Mouse (Mus musculus) embryonic facial prominence, embryonic 15.5 days (tissue): ENCODE data around the gene Dyrk1a. TPM values are rescaled to one million over a fixed set of nuclear protein-coding genes. Genes with fewer than 3 reads are reported as not detected.
A peak's percentile ranks its signal among the peaks of the same experiment; 100 is the strongest.

ENCODE experiments used
- ATAC-seq: fragments of 200-750 bp; cut with Nextera tagmentation; 2 replicates; pipeline ENCODE4 v1.8.0; 2017; ENCODE audit warnings: low read depth, moderate TSS enrichment; ENCODE audit not compliant: insufficient number of reproducible peaks, low FRiP score, low TSS enrichment
- H3K27ac ChIP-seq: fragments of 300-500 bp; sonication (generic); replicated peaks from 2 replicates; pipeline ENCODE4 v1.5.1; 2015; ENCODE audit warnings: mild to moderate bottlenecking, inconsistent platforms
- H3K27me3 ChIP-seq: fragments of 300-500 bp; sonication (generic); 2 replicates; pipeline ENCODE4 v1.6.1; 2015; ENCODE audit warnings: inconsistent platforms
- H3K36me3 ChIP-seq: fragments of 300-500 bp; sonication (generic); 2 replicates; pipeline ENCODE4 v1.6.1; 2015; ENCODE audit warnings: mild to moderate bottlenecking, inconsistent platforms
- H3K4me1 ChIP-seq: fragments of 300-500 bp; sonication (generic); 2 replicates; pipeline ENCODE4 v1.6.1; 2015; ENCODE audit warnings: inconsistent platforms
- H3K4me2 ChIP-seq: fragments of 300-500 bp; sonication (generic); replicated peaks from 2 replicates; pipeline ENCODE4 v1.6.1; 2015; ENCODE audit warnings: mild to moderate bottlenecking, inconsistent platforms
- H3K4me3 ChIP-seq: fragments of 300-500 bp; sonication (generic); replicated peaks from 2 replicates; pipeline ENCODE4 v1.5.1; 2015; ENCODE audit warnings: mild to moderate bottlenecking, inconsistent platforms
- H3K9ac ChIP-seq: fragments of 300-500 bp; sonication (generic); 2 replicates; pipeline ENCODE4 v1.6.1; 2015; ENCODE audit warnings: inconsistent platforms
- H3K9me3 ChIP-seq: fragments of 300-500 bp; sonication (generic); replicated peaks from 2 replicates; pipeline ENCODE4 v1.6.1; 2016; ENCODE audit warnings: inconsistent platforms
- WGBS: fragments of 180-500 bp; shearing (Covaris S2); methylation state at CpG from one replicate; pipeline ENCODE4 v1.1.7; 2015; 5-methylcytosine and 5-hydroxymethylcytosine counted together
- polyA plus RNA-seq: library from polyadenylated mRNA; unstranded; fragments of >200 nt; fragmentation: Nextera tagmentation; extraction: Ambion mirVana; gene quantifications from 2 replicates; pipeline ENCODE4 v1.2.1, GENCODE M21; 2015

Gene Dyrk1a
- polyA plus RNA-seq: 9.1 and 9.7 TPM in 2 replicates

GRCm38 (mm10) chr16:94569229-94570176 lies at the start of gene Dyrk1a:
Gene Dyrk1a (plus strand): TSS chr16:94570010.
- Histone ChIP-seq H3K9ac (peak within 1 kb of the TSS; percentile 99), H3K4me2 (peak within 1 kb of the TSS; percentile 57), H3K36me3 (no peaks in the 10 kb centered on the region), H3K27me3 (no peaks in the 10 kb centered on the region), H3K27ac (peak within 1 kb of the TSS; percentile 100), H3K4me3 (peak within 1 kb of the TSS; percentile 93), H3K4me1 (peaks cover 19% of the 10 kb centered on the region), H3K9me3 (no peaks in the 10 kb centered on the region)
- ATAC-seq: peak; percentile 95
- under 1% methylated on average over 112 of the region's 133 CpGs for WGBS

DNA sequence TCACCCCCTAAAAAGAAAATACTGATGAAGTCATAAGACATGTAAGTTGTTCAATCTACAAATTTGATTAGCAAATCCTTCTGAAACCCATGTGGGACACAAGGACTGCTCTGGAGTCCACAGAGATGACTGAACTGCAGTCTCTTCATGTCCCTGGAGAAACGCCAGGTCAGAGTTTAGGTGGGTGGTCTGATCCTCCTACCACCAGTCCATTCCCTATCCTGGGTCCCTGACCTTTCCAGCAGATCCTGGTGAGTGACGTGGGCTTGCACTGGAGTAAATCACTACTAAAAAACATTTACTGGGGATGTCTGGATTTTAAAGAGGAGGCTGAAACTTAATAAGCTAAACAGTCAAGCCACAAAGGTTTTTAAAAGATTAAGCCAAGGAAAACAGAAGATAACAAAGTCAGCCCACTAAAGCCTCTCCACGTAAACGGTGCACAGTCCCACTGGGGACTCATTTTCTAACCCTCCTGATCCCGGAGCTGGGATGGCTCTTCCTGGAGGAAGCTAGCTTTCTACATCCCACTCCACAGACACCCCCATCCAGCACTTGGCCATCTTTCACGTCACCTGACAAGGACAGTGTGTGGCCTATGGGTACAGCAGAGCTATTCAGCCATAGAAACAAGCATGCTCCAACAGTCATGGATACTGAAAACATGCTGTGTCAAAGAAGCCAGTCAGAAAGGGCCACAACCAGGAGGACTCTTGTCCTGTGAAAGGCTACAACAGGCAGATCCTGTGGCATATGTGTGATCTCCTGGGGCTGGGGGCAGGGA lies 46.0 kb upstream of the Dyrk1a start:
- Histone ChIP-seq H3K4me3 (no peak overlapping the region), H3K27me3 (no peaks in the 10 kb centered on the region), H3K4me2 (0 out of 2 replicates have a peak overlapping the region, but pooled peaks have one; percentile 4), H3K9ac (no peak overlapping the region), H3K36me3 (no peaks in the 10 kb centered on the region), H3K4me1 (peaks cover 43% of the 10 kb centered on the region), H3K27ac (no peak overlapping the region), H3K9me3 (no peaks in the 10 kb centered on the region)
- ATAC-seq: no peak
- 53% methylated on average over 6 of the region's 6 CpGs for WGBS

- 0 out of 2 replicates have a peak overlapping the region, but pooled peaks have one; percentile 62 for H3K4me2 ChIP-seq
- no peak overlapping the region for H3K4me3 ChIP-seq
- no peak for ATAC-seq
- H3K27ac ChIP-seq: no peak overlapping the region
- H3K9ac ChIP-seq: no peak overlapping the region
- H3K36me3 ChIP-seq: no peaks in the 10 kb centered on the region
- 72% methylated on average over 9 of the region's 9 CpGs for WGBS
- no peaks in the 10 kb centered on the region for H3K9me3 ChIP-seq
- H3K4me1 ChIP-seq: peaks cover 36% of the 10 kb centered on the region
- no peaks in the 10 kb centered on the region for H3K27me3 ChIP-seq
These were observed 45.1 kb upstream of the Dyrk1a start for GRCm38 (mm10) chr16:94524691-94525090.

GRCm38 (mm10) chr16:94525955-94526343 lies 43.9 kb upstream of the Dyrk1a start:
- Histone ChIP-seq H3K4me3 (peak overlapping the region; percentile 80), H3K27ac (peak overlapping the region; percentile 96), H3K4me2 (peak overlapping the region; percentile 62), H3K27me3 (no peaks in the 10 kb centered on the region), H3K9me3 (no peaks in the 10 kb centered on the region), H3K36me3 (no peaks in the 10 kb centered on the region), H3K4me1 (peaks cover 29% of the 10 kb centered on the region), H3K9ac (peak overlapping the region; percentile 49)
- ATAC-seq: peak; percentile 63
- WGBS: 0% methylated on average over 24 of the region's 24 CpGs

GRCm38 (mm10) chr16:94526344-94527151 lies 43.3 kb upstream of the Dyrk1a start, which contains the start of gene Vps26c:
Gene Vps26c (minus strand): TSS chr16:94526830.
- H3K4me2 ChIP-seq: peak within 1 kb of the TSS; percentile 62
- H3K4me3 ChIP-seq: peak within 1 kb of the TSS; percentile 80
- peak within 1 kb of the TSS; percentile 55 for H3K9ac ChIP-seq
- no peaks in the 10 kb centered on the region for H3K36me3 ChIP-seq
- peak; percentile 93 for ATAC-seq
- H3K9me3 ChIP-seq: no peaks in the 10 kb centered on the region
- peaks cover 29% of the 10 kb centered on the region for H3K4me1 ChIP-seq
- no peaks in the 10 kb centered on the region for H3K27me3 ChIP-seq
- H3K27ac ChIP-seq: peak within 1 kb of the TSS; percentile 96
- under 1% methylated on average over 93 of the region's 93 CpGs for WGBS

DNA sequence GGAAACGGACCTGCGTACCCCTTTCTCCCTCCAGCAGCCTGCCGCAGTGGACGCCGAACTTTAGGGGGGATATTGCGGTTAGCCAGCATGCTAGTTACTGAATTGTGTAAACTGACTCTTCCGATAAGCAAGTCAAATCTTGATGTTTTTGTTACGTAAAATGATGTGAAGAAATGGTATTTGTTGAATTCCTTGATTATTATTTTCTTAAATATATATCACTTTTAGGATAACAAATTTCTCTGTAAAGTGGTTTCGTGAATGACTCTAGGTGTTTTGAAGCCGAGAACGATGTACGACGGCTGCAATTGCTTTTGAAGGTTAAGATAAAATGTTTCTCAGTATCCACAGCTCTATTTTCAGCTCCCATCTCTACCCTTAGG lies 42.7 kb upstream of the Dyrk1a start:
- 4% methylated on average over 13 of the region's 13 CpGs for WGBS
- Histone ChIP-seq H3K4me2 (peak overlapping the region; percentile 62), H3K4me1 (peaks cover 29% of the 10 kb centered on the region), H3K4me3 (peak overlapping the region; percentile 80), H3K9me3 (no peaks in the 10 kb centered on the region), H3K9ac (peak overlapping the region; percentile 55), H3K27ac (peak overlapping the region; percentile 96), H3K27me3 (no peaks in the 10 kb centered on the region), H3K36me3 (no peaks in the 10 kb centered on the region)
- ATAC-seq: no peak

- Histone ChIP-seq H3K36me3 (no peaks in the 10 kb centered on the region), H3K4me3 (peak overlapping the region; percentile 80), H3K27me3 (no peaks in the 10 kb centered on the region), H3K9me3 (no peaks in the 10 kb centered on the region), H3K27ac (peak overlapping the region; percentile 96), H3K9ac (peak overlapping the region; percentile 55), H3K4me2 (peak overlapping the region; percentile 62), H3K4me1 (peaks cover 29% of the 10 kb centered on the region)
- WGBS: 50% methylated on average over 3 of the region's 3 CpGs
- no peak for ATAC-seq
These were observed 42.3 kb upstream of the Dyrk1a start for GRCm38 (mm10) chr16:94527546-94527945.

DNA sequence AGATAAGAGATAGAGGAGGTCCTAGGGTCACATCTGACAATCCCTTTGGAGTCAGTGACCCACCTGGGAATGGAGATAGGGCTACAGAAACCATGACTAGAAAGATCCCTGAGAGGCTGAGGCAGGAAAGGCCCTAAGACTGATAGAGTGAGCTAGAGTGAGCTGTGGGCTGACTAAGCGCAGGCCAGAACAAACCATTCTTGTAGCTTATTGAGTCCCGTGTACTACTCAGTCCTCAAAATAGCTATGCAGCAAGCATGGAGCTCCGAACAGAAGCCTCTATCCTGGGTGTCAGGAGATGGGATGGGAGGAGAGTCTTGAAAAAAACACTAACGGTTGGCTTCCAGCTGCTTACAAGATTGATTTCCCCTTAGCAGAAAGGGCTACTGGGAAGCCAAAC lies 38.5 kb upstream of the Dyrk1a start:
- Histone ChIP-seq H3K4me2 (no peak overlapping the region), H3K36me3 (no peaks in the 10 kb centered on the region), H3K27me3 (no peaks in the 10 kb centered on the region), H3K4me3 (no peak overlapping the region), H3K27ac (no peak overlapping the region), H3K9ac (no peak overlapping the region), H3K9me3 (no peaks in the 10 kb centered on the region), H3K4me1 (peaks cover 8% of the 10 kb centered on the region)
- no peak for ATAC-seq
- WGBS: 83% methylated on average over 4 of the region's 4 CpGs

- no peak overlapping the region for H3K4me3 ChIP-seq
- H3K4me2 ChIP-seq: no peak overlapping the region
- WGBS: 62% methylated on average over 6 of the region's 6 CpGs
- H3K27me3 ChIP-seq: no peaks in the 10 kb centered on the region
- H3K27ac ChIP-seq: no peak overlapping the region
- H3K4me1 ChIP-seq: peaks cover 7% of the 10 kb centered on the region; the same call in 1 of the 2 replicates
- ATAC-seq: no peak
- no peaks in the 10 kb centered on the region for H3K9me3 ChIP-seq
- H3K36me3 ChIP-seq: no peaks in the 10 kb centered on the region
- H3K9ac ChIP-seq: no peak overlapping the region
These were observed 36.1 kb upstream of the Dyrk1a start for GRCm38 (mm10) chr16:94533679-94534078.

- H3K4me1 ChIP-seq: peaks cover 7% of the 10 kb centered on the region; the same call in 1 of the 2 replicates
- H3K4me2 ChIP-seq: no peak overlapping the region
- H3K4me3 ChIP-seq: no peak overlapping the region
- H3K27ac ChIP-seq: no peak overlapping the region
- no peak overlapping the region for H3K9ac ChIP-seq
- H3K9me3 ChIP-seq: no peaks in the 10 kb centered on the region
- 82% methylated on average over 5 of the region's 5 CpGs for WGBS
- ATAC-seq: no peak
- H3K27me3 ChIP-seq: no peaks in the 10 kb centered on the region
- no peaks in the 10 kb centered on the region for H3K36me3 ChIP-seq
These were observed 34.1 kb upstream of the Dyrk1a start for GRCm38 (mm10) chr16:94535716-94536115.
